Mouse (Mus musculus) B cell, adult 67 days (primary cell): ENCODE measurements around the gene Podxl2. TPM values are rescaled to one million over a fixed set of nuclear protein-coding genes. Genes with fewer than 3 reads are reported as not detected.

Source experiments
- total RNA-seq, 2 experiments: library from RNA; stranded (reverse); gene quantifications; 4 replicates each; pipeline ENCODE4 v1.2.4; 2023

Gene Podxl2
- total RNA-seq, result not detected

DNA sequence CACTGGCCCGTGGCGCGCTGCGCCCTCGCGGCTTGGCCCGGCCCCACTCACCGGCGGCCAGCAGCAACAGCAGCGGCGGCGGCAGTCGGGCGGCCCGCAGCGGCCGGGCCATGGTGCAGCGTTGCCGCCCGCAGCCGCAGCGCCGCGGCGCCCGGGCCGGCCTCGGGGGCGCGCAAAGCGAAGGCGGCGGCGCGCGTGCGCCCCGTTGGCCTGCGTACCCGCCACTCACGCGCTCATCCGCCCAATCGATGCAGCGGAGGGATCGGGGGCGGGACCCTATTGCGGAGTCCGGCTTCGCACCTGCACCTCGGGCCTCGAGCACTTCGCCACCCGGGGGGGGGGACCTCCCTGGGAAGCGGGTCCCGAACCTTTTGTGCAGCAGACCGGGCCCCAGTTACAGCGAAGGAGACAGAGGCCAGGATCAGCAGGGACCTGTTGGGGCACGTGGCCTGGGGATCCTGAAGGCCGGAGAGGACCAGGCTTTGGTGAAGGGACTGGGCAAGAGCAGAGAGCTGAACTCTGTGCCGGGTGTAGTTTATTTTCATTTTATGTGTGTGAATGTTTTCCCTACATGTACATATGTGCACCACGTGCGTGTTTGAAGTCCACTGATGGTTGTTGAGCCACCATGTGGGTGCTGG, at the start of gene Podxl2:
TSS of gene Podxl2 (minus strand) at position 177 of the 641 bp plus-strand sequence.

DNA sequence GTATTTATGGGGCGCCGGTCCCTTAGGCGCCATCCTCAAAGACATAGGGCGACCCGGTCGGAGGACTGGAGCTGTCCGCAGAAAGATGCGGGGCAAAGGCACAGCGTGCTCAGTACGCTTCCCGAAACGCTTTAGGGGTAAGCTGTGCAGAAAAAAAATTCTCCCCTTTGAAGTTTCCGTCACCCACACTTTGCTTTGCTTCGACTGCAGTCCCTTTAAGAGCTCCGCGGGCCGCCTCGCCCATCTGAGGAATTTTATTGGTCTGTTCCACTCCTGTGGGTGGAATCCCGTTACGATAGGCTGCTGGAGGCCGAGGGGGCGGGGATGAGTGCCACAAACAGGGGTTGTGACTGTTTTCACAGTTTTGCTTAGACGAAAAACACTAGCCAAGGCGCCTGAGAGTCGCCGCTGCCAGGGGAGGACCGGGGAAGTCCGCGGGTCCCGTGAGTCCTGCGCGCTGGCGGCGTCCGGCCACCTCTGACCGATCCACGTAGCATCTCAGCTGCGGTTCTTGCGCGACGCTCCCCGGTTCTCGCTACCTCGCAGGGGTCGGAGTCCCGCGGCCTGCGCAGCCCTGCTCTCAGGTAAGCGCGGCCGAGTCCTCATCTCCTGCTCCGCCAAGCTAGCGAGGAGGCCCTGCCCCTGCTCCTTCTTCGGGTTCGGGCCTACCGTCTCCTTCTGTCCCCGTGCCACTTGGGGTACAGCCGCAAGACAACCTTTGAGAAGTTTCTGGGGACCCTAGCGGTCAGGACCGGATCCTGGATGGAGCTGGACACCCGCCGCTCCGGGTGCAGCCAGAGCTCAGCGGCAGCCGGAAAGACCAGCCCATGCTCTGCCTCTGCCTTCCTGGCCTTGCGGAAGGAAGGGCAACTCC, 27.3 kb upstream of the Podxl2 start, which contains the start of gene Tpra1:
TSS of gene Tpra1 (plus strand) at position 305 of the 874 bp plus-strand sequence.

DNA sequence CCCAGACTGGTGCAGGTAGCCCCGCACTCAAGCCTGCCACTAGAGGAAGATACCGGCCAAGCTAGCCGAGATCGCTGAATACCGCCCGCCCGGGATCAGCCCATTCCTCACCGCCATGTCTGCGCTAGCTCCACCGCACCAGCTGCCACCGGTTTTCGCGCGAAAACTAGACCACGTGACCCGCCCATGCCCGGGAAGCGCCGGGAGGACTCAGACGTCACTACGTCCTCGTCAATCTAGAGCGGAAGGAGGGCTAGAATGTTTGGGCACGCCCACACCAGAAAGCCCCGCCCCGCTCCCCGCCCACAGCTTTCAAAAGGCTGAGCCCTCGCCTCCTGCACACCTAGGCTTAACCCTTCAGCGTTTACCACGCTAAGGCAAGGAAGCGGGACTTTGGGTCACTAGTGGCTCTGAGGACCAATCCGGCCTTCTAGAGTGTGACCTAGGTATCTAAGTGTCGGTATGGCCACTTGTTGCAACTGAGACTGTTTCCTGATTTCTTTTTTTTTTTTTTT, 23.7 kb upstream of the Podxl2 start, which contains the start of gene Mcm2:
TSS of gene Mcm2 (minus strand) at position 247 of the 515 bp plus-strand sequence.

DNA sequence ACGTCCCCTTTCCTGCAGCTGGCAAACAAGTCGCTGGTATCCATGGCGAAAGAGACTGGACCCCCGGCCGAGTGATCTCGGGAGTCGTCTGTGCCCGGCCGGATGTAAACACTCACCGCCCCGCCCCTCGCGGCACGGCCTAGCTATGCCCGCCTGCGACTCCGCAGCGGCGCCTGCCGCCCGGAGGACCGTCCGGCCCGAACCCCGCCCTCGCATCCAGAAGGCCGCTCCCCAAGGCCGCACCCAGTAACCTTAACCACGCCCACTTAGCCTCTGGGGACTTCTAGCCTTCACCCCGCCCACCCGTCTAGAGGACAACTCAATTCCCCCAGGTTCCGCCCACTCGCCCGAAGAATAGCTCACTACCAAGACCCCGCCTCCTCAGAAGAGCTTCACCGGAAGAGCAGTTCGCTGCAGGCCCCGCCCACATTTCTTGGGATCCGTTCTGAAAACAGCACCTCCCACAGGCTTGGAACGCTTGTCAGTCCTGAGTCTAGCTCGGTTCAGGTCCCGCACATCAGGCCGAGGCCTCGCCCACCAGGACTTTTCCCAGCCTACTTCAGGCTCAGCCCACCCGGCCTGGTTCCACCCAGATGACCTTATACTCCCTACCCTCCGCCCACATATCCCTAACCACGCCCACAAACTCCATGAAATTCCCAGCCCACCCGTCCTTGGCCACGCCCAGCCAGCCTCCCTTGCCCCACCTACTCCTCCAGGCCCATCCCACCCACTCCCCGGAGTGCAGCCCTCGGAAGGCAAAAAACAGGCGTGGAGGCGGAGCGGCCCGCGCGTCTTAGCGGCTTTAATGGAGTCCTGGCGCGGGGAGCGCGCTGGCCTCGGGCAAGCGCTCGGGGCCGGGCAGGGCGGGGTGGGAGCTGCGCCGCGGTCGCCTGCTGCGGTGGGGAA, 32.8 kb downstream of the Podxl2 start, which contains the start of gene Abtb1:
TSS of gene Abtb1 (minus strand) at position 204 of the 909 bp plus-strand sequence.

Other genes with a start within 250 kb of the Podxl2 start
- gene Kbtbd12, start 237.1 kb downstream of the Podxl2 start, total RNA-seq, result not detected
- gene Mgll, start 150.6 kb downstream of the Podxl2 start, total RNA-seq, result 1 to 10 TPM; 1.0 to 2.8 TPM
- 10 to 100 TPM; 49.6 to 51.6 TPM for gene Abtb1, start 33.1 kb downstream of the Podxl2 start, total RNA-seq
- 10 to 100 TPM; 50.9 to 55.4 TPM for gene Mcm2, start 23.7 kb upstream of the Podxl2 start, total RNA-seq
- gene Tpra1, start 27.2 kb upstream of the Podxl2 start, total RNA-seq, result 10 to 100 TPM; 67.8 to 84.3 TPM